Mouse (Mus musculus) G1E (cell line): ENCODE data around the gene Usp49.
"Not testable (repeated sequence)": the region's sequence is repeated elsewhere in the genome, so short reads cannot be mapped to it uniquely, and the experiment has no call there.

Experiments used
- CTCF ChIP-seq: IDR thresholded peaks from 2 replicates; pipeline ENCODE4 v1.5.1; 2012; ENCODE audit warnings: low read depth, low read length, inconsistent platforms, mixed read lengths
- GATA1 ChIP-seq: IDR thresholded peaks from 2 replicates; pipeline ENCODE4 v1.6.1; 2012; ENCODE audit warnings: borderline replicate concordance, low read length, inconsistent platforms, mixed read lengths
- GATA2 ChIP-seq: IDR thresholded peaks from 2 replicates; pipeline ENCODE4 v1.6.1; 2012; ENCODE audit warnings: low read depth, low read length, inconsistent platforms, borderline replicate concordance

GRCm38 (mm10) chr17:47654346-47654745, 23.9 kb downstream of the Usp49 start:
- TF ChIP-seq CTCF, GATA1, GATA2: not testable (repeated sequence)
